Mouse (Mus musculus) thymus, postnatal 10 days (tissue): Measurements from ENCODE around the gene Ccdc43.

Experiments
- DNase-seq, 2 experiments: peaks; one replicate each; pipeline ENCODE4 v3.0.0; 2021; ENCODE audit warnings: low spot score in 2 of 2

Gene Ccdc43

DNA sequence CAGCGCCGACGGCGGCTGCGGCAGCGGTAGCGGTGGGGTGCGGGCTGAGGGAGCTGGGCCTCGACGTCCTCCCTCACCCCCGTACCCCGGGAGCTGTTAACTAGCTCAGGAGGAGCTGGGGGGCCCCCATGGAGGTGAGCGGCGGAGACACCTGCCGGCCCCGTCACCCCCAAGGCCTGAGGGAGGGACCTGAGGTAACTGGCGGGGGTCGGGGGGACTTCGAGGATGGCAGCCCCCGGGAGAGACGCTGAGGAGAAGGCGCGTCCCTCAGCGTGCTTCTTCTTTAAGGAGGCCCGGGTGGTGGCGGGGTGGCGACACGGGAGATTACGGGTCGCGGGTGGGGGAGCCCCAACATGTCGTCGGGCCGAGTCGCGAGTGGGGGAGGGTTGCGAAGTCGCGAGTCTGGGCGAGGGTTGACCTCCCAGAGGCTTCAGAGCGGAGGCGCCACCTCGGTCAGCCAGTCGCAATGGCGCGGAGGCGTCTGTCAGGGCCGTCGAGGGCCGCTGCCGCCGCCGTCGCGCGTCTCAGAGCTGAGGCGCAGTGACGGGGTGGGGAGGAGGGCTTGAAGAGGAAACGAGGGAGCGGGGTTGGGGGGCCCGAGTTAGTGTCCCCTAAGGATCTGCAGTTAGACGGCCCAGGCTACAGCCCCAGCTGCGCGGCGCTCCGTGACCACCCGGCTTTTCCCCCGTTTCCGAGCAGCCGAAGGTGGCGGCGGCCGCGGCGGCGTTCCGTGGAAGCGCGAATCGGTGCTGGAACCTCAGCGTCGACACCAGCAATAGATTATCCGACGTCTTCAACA is 31.7 kb downstream of the Ccdc43 start:
- DNase-seq = no peak

DNA sequence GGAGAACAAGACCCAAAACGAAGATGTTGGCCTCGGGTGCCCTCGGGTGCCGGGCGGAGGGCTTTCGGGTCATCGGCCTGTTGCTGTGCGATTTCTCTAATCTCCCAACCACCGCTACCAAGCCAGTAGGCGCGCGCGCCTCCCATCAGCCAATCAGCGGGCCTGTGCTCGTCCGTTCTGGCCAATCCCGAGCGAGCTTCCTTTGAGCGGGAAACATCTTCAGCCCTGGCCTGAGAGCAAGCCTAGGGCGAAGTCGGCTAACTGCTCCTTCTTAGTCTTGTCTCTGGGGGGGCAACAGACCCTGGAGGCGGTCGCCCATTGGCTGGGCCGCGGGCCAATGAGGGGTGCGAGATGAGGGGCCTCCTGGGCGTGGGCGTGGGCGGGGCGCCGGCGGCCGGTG is 32.4 kb downstream of the Ccdc43 start:
- DNase-seq = no peak

DNA sequence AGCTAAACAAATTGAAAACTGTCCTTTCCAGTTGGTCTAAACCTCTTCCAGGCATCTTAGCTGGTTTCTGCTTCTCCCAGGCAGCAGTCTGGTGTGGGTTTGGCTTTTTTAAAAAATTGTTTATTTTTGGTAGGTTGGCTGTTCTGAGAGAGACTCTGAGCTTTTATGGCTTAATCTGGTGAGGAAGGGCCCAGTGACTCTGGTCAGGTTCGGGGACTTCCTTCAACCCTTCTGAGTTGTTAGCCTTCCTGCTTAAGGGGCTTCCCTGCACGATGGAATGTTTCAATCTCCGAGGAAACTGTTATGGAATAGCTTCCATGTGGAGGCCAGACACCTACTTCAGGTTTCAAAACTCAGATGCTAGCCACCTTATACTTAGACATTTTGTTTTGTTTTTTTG is 34.2 kb downstream of the Ccdc43 start, which contains the start of gene Meioc:
Gene Meioc (plus strand): TSS at position 301 of the 400 bp plus-strand sequence.
- no peak for DNase-seq

DNA sequence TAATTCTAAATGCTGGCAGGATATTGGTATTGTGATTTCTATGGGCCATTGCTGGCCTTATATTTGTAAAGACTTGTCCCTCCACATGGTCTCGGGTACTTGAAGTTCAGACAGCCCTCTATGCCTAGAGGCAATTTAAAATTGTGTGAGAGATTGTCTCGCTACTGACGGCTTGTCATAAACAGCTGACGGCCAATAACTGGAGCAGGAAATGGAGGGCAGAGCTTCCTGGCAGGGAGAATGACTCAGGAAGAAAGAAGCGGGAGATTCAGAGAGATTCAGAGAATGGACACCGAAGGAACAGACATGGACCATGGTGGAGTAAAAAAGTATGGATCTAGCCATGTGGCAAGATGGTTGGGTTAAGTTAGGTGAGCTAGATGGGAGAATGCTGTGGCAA is 40.7 kb downstream of the Ccdc43 start:
- DNase-seq = no peak

DNA sequence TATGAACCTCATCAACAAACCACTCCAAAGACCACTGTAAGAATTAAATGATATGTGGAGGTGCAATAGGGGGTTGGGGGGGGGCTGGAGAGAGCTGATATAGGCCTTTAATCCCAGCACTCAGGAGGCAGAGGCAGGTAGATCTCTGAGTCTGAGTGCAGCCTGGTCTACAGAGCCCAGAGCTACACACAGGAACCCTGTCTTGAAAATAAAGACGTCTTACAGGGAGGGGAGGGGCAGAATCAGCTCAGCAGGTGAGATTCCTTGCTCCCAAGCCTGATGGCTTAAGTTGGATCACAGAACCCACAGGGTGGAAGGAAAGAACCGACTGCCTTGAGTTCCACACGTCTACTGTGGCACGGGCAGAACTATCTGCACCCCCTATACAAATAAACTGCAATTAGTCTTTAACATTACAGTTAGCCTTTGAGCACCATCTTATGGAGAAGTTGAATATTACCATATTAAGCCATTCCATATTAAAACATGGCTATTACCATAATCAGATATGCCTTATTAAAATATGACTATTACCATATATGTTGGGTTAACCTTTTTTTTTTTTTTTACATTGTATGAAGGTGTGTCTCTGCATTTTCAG is 41.2 kb downstream of the Ccdc43 start:
- no peak for DNase-seq

DNA sequence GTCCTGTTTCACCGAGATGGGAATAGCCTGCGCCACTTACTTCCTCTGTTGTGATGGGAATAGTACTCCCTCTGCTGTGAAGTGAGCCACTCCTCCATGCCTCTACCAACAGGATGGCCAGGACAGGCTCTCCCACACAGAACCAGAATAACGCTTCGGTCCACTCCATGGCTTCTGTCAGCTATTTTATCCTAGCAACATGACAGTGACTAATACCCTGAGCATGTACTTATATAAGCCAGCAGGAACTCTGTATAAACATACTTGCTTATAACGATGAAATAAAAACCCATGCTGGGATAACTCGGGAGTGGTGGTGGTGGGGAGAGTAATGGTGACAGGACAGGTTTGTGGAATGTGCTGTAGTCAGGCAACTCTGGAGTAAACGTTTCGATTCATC is 41.7 kb downstream of the Ccdc43 start:
- DNase-seq = no peak

DNA sequence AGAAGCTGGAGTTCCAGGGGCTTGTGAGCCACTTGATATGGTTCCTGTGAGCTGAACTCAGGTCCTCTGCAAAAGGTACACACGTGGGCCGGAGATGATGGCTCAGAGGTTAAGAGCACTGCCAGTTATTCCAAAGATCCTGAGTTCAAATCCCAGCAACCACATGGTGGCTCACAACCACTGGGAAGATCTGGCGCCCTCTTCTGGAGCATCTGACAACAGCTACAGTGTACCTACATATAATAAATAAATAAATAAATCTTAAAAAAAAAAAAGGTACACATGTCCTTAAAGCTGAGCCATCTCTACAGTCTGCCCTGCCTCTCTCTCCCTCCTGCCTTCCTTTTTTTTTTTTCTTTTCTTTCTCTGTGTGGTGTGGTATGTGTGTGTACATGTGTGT is 44.7 kb downstream of the Ccdc43 start:
- DNase-seq = no peak

DNA sequence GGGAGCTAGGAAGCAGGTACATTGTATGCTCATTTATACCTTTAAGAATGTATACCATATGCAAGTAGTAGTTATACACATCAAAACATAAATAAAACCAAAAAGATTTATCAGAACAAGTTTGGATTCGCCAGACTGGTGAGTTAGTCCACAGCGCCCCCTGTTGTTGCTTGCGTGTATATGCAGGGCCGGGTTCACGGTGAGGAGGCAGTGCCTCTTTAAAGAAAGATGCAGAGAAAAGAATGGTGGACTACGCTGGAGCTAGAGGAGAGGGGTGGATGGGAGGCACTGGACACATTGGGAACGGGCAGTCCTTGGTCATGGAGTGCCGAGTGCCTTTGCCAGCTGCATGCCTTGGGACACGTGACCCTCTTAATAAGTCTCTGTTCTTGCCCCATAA is 46.2 kb downstream of the Ccdc43 start:
- peak in 1 of 2 experiments; percentile 41 for DNase-seq

DNA sequence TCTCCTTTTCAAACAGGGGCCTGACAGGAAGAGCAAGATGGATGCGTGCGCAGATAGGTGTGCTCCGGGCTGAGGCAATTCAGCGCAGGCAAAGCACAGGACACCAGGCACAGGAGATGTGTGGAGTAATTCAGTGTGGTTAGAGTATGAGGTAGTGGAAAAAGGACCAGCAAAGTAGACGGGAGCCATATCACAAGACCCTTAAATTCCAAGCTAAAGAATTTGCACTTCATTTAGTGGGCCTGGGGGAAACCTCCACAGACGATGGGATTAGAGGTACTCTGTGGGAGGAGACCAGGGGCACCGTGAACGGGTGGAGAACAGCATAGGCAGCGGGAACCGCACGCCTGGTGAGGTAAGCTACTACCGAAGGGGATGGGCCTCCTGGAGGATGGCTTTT is 49.7 kb downstream of the Ccdc43 start:
- no peak for DNase-seq

DNA sequence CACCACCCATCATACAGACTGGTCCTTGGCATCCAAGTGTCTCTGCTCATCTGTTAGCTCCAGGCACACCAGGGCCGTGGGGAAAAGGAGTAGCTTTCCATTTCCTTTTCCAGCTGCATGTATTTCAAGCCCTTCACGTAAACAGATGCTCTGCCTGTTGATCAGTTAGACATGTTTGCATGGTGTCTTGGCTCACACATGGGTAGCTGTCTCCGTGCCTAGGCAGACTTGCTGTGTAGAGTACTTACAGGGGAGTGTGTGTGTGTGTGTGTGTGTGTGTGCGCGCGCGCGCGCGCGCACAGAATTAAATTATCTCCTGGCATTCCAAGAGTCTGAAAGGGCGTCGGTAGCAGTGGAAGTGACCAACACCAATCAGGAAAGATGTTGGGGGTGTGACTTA is 51.4 kb downstream of the Ccdc43 start:
- DNase-seq = no peak

DNA sequence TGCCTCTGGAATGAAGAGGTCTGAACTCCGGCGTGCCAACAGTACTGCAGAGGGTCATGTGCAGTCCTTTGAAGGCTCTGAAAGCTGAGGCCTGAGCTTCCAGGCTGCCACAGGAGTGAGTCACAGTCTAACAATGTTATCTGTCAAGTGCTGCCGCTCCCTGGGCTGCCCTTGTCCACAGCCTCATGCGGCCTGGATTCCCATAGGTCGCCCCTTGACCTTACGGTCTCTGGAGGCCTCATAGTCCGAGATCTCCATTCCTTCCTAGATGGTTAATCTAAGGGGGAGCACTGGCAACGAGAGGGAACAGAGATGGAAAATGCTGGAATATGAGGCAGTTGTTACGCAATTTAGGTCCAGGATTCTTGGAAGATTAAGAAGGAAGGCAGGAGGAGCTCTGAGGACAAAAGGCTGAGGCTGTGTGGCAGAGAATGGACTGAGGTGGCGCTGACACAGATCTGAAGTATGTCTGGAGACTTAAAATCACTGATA is 53.6 kb downstream of the Ccdc43 start:
- no peak for DNase-seq

DNA sequence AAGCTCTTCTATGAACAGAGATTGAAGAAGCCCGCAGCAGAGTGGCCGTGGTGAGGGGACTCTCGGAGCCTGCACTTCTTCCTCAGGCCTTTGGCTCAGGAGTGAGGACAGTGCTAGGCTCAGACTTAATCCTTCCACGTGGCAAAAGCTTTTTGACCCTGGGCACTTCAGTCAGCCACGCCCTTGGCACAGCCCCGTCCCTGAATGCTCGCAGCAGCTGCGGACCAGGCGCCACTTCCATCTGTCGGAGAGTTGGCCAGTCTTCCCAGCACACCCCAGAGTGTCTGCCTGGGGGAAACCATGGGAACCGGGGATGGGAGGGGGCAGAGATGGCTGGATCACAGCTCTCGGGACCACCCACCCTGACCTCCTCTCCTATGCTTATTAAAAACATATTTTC is 60.7 kb downstream of the Ccdc43 start:
- no peak for DNase-seq
